Mouse (Mus musculus): ENCODE results near the gene Fbh1.

GRCm38 (mm10) chr2:11735853-11736252 is 41.5 kb downstream of the Fbh1 start:
- TF ChIP-seq POLR2A (IDR thresholded peaks at IDR 0.05; ENCODE audit: insufficient read depth, low read depth, low read length) (no peak), CTCF (IDR thresholded peaks at IDR 0.05; ENCODE audit: insufficient read depth, low read depth, low read length) (no peak)
